Mouse (Mus musculus) cerebellum, postnatal 25 days (tissue): ENCODE data around the gene Med13l.

Experiments used
- DNase-seq, 2 experiments: peaks; one replicate each; pipeline ENCODE4 v3.0.0; 2021; ENCODE audit warnings: mixed read lengths in 2 of 2

Gene Med13l

GRCm38 (mm10) chr5:118747026-118747425 lies 186.5 kb downstream of the Med13l start:
- no peak for DNase-seq

DNA sequence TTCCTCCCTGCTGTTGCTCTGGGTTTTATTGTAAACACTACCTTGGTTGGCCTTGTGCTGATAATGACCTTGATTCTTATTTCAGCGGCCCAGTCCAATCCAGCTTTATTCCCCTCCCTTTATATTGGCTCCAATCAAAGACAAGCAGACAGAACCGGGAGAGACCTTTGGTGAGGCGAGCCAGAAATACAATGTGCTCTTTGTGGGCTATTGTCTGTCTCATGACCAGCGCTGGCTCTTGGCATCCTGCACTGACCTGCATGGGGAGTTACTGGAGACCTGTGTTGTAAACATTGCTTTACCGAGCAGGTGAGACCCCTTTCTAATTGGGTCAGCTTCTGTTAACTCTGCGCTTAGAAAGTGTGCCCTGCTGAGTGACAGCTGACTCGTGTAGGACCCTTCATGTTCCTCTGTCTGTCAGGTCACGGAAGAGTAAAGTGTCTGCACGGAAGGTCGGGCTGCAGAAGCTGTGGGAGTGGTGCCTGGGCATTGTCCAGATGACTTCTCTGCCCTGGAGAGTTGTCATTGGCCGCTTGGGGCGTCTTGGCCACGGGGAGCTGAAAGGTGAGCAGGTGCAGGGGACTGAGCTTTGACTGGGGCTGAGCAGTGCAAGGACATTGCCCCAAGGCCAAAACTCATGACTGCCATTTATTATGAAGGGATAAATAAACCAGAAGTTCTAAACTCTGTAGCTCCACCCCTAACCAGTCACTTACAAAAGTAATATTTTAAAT lies 191.1 kb downstream of the Med13l start:
- no peak for DNase-seq

DNA sequence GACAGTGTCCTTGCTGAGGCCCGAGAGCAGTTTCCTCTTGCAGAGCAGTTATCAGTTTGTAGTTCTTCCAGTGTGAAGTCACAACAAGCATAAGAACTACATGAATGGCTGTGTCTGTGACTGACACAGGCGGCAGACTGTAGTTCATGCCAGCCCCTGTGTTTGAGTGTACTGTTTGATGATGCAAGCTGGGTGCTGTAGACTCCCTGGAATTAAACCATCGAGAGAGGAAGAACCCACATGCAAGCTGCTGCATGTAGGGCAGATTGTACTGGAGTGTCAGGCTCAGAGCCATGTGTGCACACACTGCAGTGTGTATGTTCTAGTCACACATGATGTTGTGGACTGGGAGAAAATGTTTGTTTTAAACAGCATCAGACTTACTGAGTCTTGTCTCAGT lies 192.4 kb downstream of the Med13l start:
- no peak for DNase-seq

DNA sequence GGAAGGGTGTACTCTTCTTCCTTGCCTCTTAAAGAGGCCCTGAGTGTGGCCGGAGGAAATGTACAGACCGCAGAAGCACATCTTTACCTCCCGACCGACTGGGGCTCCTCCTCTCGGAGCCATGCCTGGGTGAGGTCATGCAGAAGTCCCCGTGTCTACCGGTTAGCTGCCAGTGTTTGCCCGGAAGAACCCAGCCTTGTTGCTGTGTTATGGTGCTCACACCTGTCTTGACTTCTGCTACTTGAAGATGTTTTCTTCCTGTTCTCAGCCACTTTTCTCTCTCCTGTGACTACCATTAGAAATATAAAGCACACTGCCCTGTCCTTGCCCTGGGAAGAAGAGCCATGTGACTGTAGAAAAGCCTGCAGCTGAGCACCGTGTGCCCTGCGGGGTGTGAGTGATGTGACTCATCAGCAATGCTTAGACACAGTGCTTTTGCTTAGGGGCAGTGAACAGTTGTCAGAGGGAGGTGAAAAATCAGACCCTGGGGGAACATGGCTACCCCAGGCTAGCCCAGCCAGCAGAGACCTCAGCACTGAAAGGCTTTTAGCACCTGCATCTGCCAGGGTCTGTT lies 193.1 kb downstream of the Med13l start:
- peak; percentile 62 to 70 for DNase-seq

GRCm38 (mm10) chr5:118754191-118754759 lies 193.8 kb downstream of the Med13l start:
- DNase-seq = peak; percentile 51 to 53

DNA sequence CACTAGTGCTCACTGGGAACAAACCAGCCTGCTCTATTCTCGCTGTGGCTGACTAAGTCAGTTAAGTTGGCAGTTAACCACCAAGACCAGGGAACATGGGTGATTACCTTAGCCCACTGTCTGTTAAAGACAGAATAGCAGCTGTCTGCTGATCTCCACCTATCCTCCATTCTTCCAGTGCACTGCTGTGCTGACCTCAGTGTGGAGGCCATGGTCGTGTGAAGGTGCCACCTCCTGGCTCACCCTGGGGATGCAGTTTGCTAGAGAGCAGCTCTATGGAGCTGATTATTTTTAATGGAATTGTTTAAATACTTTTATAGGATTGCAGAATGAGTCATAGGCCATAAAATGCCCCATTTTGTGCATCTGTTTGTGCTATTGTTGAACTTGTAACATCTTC lies 195.6 kb downstream of the Med13l start:
- peak; percentile 54 to 72 for DNase-seq

GRCm38 (mm10) chr5:118757396-118758301 lies 197.2 kb downstream of the Med13l start:
- no peak for DNase-seq

- DNase-seq = no peak
Observed at GRCm38 (mm10) chr5:118760986-118761385, 200.5 kb downstream of the Med13l start.

GRCm38 (mm10) chr5:118762499-118763185 lies 202.2 kb downstream of the Med13l start:
- DNase-seq = no peak

- DNase-seq = peak; percentile 53 to 72
Observed at GRCm38 (mm10) chr5:118763353-118763752, 202.9 kb downstream of the Med13l start.

GRCm38 (mm10) chr5:118769143-118769542 lies 208.7 kb downstream of the Med13l start:
- no peak for DNase-seq

DNA sequence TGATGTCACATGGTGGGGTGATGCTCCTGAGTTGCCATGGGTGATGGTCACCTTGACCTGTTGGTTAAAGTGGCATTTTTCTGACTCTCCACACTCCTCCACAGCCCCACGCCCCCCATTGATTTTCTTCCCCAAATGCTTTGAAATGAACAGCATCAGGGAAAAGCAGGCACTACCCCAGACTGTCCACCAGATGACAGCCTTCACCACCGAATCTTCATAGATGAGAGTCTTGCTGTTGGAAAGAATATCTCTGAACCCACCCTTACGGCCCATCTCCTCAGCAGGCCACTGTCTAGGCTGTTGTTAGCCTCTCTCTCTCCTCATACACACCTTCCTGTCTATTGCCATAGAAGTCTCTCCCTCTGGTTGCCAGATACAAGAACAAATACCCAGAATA lies 213.4 kb downstream of the Med13l start:
- peak; percentile 37 to 54 for DNase-seq

- DNase-seq = no peak
Observed at GRCm38 (mm10) chr5:118776396-118776795, 215.9 kb downstream of the Med13l start.

- DNase-seq = peak; percentile 86 to 88
Observed at GRCm38 (mm10) chr5:118781598-118781997, 221.1 kb downstream of the Med13l start.

DNA sequence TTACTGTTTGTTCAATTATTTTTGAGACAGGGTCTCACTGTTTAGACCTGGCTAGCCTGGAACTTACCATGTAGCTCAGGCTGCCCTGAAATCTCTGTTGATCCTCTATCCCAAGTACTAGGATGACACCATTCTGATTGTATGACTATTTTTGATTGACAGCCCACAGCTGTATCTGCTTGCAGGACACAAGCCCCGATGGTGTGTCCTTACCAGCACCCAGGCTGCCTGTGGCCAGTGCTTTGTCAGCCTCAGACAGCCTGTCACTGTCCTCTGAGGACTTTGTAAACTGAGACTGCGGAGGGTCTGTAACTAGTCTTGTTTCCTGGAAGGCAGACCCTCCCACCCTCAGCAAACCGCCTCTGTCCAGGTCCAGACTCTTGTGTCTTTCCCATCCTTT lies 221.7 kb downstream of the Med13l start:
- no peak for DNase-seq

DNA sequence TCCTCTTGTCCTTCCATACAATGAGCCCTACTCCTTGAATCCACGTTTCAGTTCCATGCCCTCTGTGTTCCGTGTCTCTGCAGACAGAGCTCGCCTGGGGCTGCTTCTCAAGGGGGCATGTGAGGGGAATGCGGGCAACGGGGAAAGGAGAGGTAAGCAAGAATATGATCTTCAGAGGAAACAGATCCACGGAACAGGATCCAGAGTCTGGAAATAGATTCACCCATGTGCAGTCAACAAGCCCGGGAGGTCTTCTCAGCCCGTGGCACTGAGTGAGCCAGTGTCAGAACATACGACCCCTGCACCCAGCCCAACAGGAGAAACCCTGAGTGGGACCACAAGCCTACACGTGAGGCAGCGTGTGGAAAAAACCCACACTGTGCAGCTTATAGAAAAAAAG lies 228.7 kb downstream of the Med13l start:
- no peak for DNase-seq

DNA sequence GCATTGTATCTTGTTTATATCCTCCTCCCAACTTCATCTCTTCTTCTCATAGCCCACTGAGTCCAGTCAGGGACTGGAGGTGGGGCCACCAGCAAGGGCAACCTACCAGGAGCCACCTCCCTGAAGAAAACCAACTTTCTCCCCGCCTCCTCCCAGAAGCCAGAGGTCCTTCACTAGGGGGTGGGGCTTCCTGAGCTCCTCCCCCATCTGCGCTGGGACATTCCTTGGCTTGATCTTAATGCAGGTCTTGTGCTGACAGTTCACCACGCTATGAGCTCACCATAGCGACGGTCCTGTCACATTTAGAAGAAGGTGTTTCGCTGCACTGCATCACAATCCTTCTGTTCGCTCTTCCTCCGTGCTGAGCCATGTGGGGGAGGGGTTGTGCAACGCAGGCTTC lies 229.3 kb downstream of the Med13l start:
- DNase-seq = no peak

- DNase-seq = no peak
Observed at GRCm38 (mm10) chr5:118797811-118798210, 237.3 kb downstream of the Med13l start.

- no peak for DNase-seq
Observed at GRCm38 (mm10) chr5:118801592-118801991, 241.1 kb downstream of the Med13l start.

DNA sequence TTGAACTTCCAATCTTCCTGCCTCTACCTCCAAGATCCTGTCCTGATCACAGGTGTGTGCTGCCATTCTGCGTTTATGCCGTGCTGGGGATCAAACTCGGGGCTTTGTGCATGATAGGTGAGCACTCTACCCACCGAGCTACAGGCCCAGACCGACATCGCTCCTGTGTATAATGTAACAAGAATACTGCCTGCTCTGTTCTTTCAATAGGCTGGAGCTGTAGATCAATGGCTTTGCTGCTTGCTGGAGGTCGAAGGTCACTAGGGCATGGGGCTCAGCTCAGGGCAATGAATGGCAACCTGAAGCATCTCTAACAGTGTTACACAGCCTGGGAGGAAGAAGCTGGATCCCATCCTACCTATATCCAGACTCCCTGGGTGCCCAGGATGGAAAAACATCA lies 241.6 kb downstream of the Med13l start:
- DNase-seq = no peak

DNA sequence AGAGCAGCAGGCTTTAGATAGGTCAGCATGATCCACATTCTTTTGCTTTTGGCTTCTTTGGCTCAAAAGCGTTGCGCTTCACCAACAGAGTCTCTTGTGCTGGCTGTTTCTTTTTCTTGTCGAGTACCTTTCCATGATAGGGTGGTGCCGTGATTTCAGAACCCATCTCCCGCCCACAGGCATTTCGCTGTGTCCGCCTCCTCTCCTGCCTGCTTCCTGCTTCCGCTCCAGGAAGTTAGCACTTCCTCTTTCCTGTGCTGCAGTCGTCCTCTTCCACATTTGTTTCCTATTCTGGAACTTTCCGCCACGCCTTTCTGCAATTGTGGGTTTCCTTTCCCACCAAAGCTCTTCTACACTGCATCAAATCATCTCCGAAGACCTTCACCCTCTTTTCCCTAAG lies 248.5 kb downstream of the Med13l start:
- DNase-seq = no peak

DNA sequence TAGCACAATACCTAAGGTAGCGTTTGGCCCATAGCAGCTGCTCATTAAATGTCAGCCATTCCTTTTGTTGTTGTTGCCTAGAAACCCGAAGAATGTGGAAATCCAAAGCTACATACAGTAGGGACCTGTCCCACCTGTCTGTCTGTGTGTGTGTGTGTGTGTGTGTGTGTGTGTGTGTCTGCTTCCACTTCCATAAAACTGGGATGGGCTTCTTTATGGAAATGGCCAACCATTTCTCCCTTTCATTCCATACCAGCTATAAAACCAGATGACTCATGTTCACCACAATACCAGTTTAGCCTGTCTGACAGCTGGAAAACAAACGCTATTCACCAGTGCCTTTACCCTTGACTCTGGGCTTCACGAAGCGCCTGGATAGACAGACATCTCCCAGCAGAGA lies 249.1 kb downstream of the Med13l start:
- DNase-seq = no peak

- no peak for DNase-seq
Observed at GRCm38 (mm10) chr5:118811690-118812089, 251.2 kb downstream of the Med13l start.
